Mouse (Mus musculus): ENCODE measurements around the gene Atg5.

GRCm38 (mm10) chr10:44400119-44400518 lies 132.0 kb downstream of the Atg5 start:
- TF ChIP-seq CTCF (IDR thresholded peaks at IDR 0.05; ENCODE audit: low read depth): no peak
- TF ChIP-seq EP300 (IDR thresholded peaks at IDR 0.05; ENCODE audit: low read depth): no peak

Measured in heart, postnatal 0 days (tissue).